Mouse (Mus musculus): Measurements from ENCODE around the gene Grm1. TPM values are rescaled to one million over a fixed set of nuclear protein-coding genes. Genes with fewer than 3 reads are reported as not detected.

The Grm1 gene
- polyA plus RNA-seq, 1 experiment from 2014 or later, result 0.06 TPM

DNA sequence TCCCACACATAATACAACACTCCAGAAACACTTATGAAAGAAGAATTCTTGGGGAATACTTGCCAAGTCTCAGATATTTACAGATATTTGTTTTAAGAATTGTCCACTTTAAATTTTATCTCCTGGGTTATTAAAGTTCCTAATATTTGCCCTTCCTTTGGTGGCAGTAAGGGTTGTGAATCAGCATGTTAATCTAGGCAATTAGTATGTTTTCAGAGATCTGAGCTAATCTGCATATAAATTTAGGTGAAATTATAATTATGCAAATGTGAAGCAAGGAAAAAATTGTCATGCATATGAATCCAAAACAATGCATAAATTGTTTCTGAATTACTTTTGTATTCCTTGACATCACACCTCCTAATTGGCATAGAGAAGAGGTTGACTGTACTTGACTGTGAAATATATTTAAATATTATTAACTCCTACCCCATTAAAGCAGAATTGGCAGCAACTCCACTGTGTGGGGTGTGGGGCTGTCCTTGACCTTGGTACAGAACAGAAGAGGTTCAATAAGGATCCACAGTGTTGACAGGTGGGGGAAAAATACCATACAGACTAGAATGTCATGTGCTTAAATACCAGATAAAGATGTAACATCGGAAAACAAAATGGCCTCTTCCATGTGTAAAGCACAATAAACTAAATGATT is 37.6 kb downstream of the Grm1 start:
- no peaks in the 10 kb centered on the region for H3K4me1 ChIP-seq
- H3K4me2 ChIP-seq, result no peak overlapping the region
- H3K36me3 ChIP-seq, result no peaks in the 10 kb centered on the region
- H3K27ac ChIP-seq, result no peak overlapping the region
- no peak for ATAC-seq (replicated peaks; ENCODE audit: low FRiP score)
- 84% methylated on average over 1 of the region's 1 CpGs for WGBS
- H3K9me3 ChIP-seq (replicated peaks), result no peaks in the 10 kb centered on the region
- no peak overlapping the region for H3K9ac ChIP-seq
- H3K27me3 ChIP-seq, result no peaks in the 10 kb centered on the region
- H3K4me3 ChIP-seq (replicated peaks), result no peak overlapping the region

DNA sequence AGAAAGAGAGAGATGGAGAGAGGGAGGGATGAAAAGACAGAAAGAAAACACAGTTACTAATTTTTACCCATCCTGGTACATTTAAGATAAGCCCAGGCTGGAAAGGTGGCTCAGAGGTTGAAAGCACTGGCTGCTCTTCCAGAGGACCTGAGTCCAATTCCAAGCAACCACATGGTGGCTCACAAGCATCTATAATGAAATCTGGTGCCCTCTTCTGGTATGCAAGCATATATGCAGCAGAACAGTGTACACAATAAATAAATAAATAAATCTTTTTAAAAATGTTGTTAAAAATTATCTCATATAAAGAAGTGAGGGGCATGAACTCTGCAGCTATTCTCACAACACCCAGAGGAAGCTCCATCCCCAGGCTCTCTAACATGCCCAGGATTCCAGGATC is 42.8 kb downstream of the Grm1 start:
- H3K27me3 ChIP-seq, result no peaks in the 10 kb centered on the region
- no peak overlapping the region for H3K27ac ChIP-seq
- no peaks in the 10 kb centered on the region for H3K9me3 ChIP-seq (replicated peaks)
- no peak for ATAC-seq (replicated peaks; ENCODE audit: low FRiP score)
- no peak overlapping the region for H3K4me3 ChIP-seq (replicated peaks)
- no peaks in the 10 kb centered on the region for H3K36me3 ChIP-seq
- H3K9ac ChIP-seq, result no peak overlapping the region
- H3K4me1 ChIP-seq, result no peaks in the 10 kb centered on the region
- H3K4me2 ChIP-seq, result no peak overlapping the region

GRCm38 (mm10) chr10:11032221-11032620 is 49.9 kb downstream of the Grm1 start:
- no peak overlapping the region for H3K4me3 ChIP-seq (replicated peaks)
- H3K27me3 ChIP-seq, result no peaks in the 10 kb centered on the region
- ATAC-seq (replicated peaks; ENCODE audit: low FRiP score), result no peak
- H3K36me3 ChIP-seq, result no peaks in the 10 kb centered on the region
- no peak overlapping the region for H3K9ac ChIP-seq
- no peak overlapping the region for H3K4me2 ChIP-seq
- 45% methylated on average over 2 of the region's 2 CpGs for WGBS
- H3K27ac ChIP-seq, result no peak overlapping the region
- H3K9me3 ChIP-seq (replicated peaks), result no peaks in the 10 kb centered on the region
- no peaks in the 10 kb centered on the region for H3K4me1 ChIP-seq

GRCm38 (mm10) chr10:11025764-11026518 is 56.2 kb downstream of the Grm1 start:
- no peaks in the 10 kb centered on the region for H3K9me3 ChIP-seq (replicated peaks)
- H3K9ac ChIP-seq, result no peak overlapping the region
- 58% methylated on average over 6 of the region's 6 CpGs for WGBS
- H3K4me2 ChIP-seq, result no peak overlapping the region
- ATAC-seq (replicated peaks; ENCODE audit: low FRiP score), result no peak
- no peaks in the 10 kb centered on the region for H3K27me3 ChIP-seq
- H3K4me1 ChIP-seq, result no peaks in the 10 kb centered on the region
- no peaks in the 10 kb centered on the region for H3K36me3 ChIP-seq
- no peak overlapping the region for H3K4me3 ChIP-seq (replicated peaks)
- H3K27ac ChIP-seq, result no peak overlapping the region

DNA sequence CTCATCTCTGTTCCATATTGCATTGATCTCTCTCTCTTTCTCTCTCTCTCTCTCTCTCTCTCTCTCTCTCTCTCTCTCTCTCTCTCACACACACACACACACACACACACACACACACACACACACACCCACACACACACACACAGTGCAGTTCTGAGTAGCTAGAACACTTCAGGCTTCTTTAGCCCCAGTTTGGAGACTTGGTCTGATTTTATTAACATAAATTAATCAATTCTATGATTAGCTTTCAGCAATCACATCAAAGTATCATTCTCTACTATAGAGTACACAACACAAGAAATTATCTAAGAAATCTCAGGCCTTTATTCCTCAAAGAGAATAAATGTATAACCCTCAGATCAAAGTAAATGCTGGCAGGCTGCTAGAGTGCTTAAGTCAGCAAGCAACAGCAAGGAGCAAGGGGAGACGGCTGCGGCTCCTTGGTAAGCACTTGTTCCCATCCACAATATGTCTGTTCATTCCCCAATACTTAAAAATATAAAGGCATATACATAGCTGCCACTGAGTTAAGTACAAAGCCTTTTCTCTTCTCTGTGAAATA is 63.1 kb downstream of the Grm1 start:
- Histone ChIP-seq H3K27ac (no peak overlapping the region), H3K4me3 (replicated peaks) (no peak overlapping the region), H3K4me1 (no peaks in the 10 kb centered on the region), H3K27me3 (no peaks in the 10 kb centered on the region), H3K36me3 (no peaks in the 10 kb centered on the region), H3K9me3 (replicated peaks) (no peaks in the 10 kb centered on the region), H3K4me2 (no peak overlapping the region), H3K9ac (no peak overlapping the region)
- WGBS, result 84% methylated on average over 2 of the region's 2 CpGs
- ATAC-seq (replicated peaks; ENCODE audit: low FRiP score), result no peak

GRCm38 (mm10) chr10:11013653-11014052 is 68.5 kb downstream of the Grm1 start:
- no peak overlapping the region for H3K4me2 ChIP-seq
- 66% methylated on average over 3 of the region's 3 CpGs for WGBS
- no peaks in the 10 kb centered on the region for H3K27me3 ChIP-seq
- no peaks in the 10 kb centered on the region for H3K36me3 ChIP-seq
- H3K9ac ChIP-seq, result no peak overlapping the region
- no peak for ATAC-seq (replicated peaks; ENCODE audit: low FRiP score)
- no peaks in the 10 kb centered on the region for H3K4me1 ChIP-seq
- no peaks in the 10 kb centered on the region for H3K9me3 ChIP-seq (replicated peaks)
- no peak overlapping the region for H3K27ac ChIP-seq
- no peak overlapping the region for H3K4me3 ChIP-seq (replicated peaks)

DNA sequence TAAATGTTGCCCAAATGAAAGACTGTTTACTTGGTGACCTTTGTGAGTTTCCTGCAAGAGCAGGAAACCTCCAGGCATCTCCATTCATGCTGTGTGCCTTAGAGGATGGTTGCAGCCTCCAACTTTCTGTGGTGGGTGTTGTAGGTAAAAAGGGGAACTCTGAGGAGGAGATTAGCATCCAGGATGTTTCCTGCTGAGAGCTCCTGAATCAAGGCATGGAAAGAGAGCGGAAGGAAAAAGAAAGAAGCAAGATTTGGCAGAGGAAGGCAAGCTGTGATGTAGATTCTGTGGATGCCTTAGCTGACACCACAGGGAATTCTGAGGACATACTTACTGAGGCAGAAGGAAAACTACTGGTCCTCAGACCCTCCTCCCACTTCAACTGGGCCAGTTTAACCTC is 85.4 kb downstream of the Grm1 start:
- no peaks in the 10 kb centered on the region for H3K4me1 ChIP-seq
- H3K4me2 ChIP-seq, result no peak overlapping the region
- H3K4me3 ChIP-seq (replicated peaks), result no peak overlapping the region
- no peak overlapping the region for H3K27ac ChIP-seq
- H3K9ac ChIP-seq, result no peak overlapping the region
- WGBS, result 63% methylated on average over 1 of the region's 1 CpGs
- no peaks in the 10 kb centered on the region for H3K27me3 ChIP-seq
- H3K9me3 ChIP-seq (replicated peaks), result no peaks in the 10 kb centered on the region
- no peaks in the 10 kb centered on the region for H3K36me3 ChIP-seq
- no peak for ATAC-seq (replicated peaks; ENCODE audit: low FRiP score)

DNA sequence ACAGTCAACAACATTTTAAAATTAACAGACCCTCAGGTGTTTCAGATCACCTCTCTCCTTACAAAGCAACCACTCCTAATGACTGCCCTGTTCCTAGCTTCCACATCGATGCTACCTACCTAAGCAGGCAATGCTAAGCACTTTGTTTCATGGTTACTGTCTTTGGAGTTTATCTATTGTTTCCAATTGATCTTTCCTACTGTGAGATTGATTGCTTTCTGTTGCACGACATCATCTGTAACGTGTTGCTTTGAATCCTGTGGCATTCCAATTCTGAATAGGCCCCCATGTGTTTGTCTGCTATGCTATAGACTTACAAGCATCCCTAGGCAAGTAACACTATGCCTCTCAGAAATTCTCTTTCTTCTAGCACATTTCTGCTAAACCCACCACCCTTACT is 90.4 kb downstream of the Grm1 start:
- Histone ChIP-seq H3K36me3 (no peaks in the 10 kb centered on the region), H3K9ac (no peak overlapping the region), H3K27ac (no peak overlapping the region), H3K4me1 (no peaks in the 10 kb centered on the region), H3K4me3 (replicated peaks) (no peak overlapping the region), H3K4me2 (no peak overlapping the region), H3K9me3 (replicated peaks) (no peaks in the 10 kb centered on the region), H3K27me3 (no peaks in the 10 kb centered on the region)
- ATAC-seq (replicated peaks; ENCODE audit: low FRiP score), result no peak
- WGBS, result 82% methylated on average over 3 of the region's 3 CpGs

DNA sequence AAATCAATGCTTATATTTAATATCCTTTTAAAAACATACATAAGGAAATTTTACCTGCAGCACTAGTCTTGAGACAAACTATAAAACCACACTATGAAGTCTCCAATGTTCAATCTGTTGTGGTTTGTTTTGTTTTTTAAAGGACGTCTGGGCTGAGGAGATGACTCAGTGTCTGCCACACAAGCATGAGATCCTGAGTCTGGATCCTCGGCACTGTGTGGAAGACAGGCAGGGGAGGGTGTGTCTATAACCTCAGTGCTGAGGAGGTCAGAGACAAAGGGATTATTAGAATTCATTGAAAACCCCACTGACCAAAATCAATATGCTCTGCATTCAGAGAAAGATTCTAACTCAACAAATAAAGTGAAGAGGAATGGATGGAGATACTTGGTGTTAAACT is 110.8 kb downstream of the Grm1 start:
- WGBS, result 51% methylated on average over 2 of the region's 2 CpGs
- no peaks in the 10 kb centered on the region for H3K4me1 ChIP-seq
- H3K4me3 ChIP-seq (replicated peaks), result no peak overlapping the region
- H3K27me3 ChIP-seq, result no peaks in the 10 kb centered on the region
- H3K36me3 ChIP-seq, result no peaks in the 10 kb centered on the region
- H3K27ac ChIP-seq, result no peak overlapping the region
- no peaks in the 10 kb centered on the region for H3K9me3 ChIP-seq (replicated peaks)
- H3K9ac ChIP-seq, result no peak overlapping the region
- no peak for ATAC-seq (replicated peaks; ENCODE audit: low FRiP score)
- H3K4me2 ChIP-seq, result no peak overlapping the region

DNA sequence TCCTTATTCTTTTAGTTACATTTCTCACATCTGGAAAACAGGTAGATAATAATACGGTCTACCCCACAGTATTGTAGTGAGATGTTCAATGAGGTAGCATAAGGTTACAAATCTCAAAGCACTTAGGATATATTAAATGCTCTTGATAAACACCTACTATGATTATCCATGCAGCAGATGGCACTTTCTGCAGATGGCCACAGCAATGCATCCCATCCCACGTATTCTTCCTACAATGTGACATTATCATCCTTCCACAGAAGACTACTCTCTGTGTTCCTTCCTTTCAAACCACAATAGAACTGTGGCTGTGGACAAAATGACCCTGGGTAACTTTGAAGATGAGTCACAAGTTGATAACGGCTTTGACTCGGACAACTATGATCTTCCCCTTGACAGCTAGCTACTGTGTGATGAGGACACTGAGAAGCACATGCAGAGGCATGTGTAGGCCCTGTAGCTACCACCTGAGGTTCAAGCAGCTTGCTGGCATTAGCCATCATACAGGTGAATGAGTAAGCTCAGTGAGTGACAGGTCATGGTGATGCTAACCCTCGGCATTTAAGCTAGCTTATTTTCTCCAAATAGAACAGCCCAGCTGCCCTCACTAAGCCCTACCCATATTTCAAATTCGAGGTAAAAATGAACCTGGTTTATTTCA is 117.5 kb downstream of the Grm1 start:
- Histone ChIP-seq H3K4me2 (no peak overlapping the region), H3K27ac (no peak overlapping the region), H3K9ac (no peak overlapping the region), H3K27me3 (no peaks in the 10 kb centered on the region), H3K4me1 (no peaks in the 10 kb centered on the region), H3K4me3 (replicated peaks) (no peak overlapping the region), H3K9me3 (replicated peaks) (no peaks in the 10 kb centered on the region), H3K36me3 (no peaks in the 10 kb centered on the region)
- 81% methylated on average over 6 of the region's 6 CpGs for WGBS
- no peak for ATAC-seq (replicated peaks; ENCODE audit: low FRiP score)

DNA sequence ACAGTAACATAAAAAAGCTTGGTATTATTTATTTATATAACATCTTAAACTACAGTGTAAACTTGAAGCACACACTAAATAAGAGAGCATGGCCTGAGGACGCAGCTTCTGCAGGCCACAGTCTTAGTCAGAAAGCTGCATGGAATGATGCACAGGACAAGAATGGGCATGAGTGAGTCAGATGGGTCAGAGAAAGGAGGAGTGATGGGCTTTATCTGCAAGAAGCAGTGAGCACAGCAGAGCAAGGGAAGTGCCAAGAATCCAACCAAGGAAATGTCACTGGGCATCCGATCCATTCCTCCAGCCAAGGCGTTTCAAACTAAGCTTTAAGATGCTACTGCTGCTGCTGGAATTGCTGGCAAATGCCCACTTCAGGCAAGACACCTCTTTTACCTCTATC is 131.6 kb downstream of the Grm1 start:
- Histone ChIP-seq H3K4me3 (replicated peaks) (no peak overlapping the region), H3K36me3 (no peaks in the 10 kb centered on the region), H3K4me1 (no peaks in the 10 kb centered on the region), H3K9me3 (replicated peaks) (no peaks in the 10 kb centered on the region), H3K9ac (no peak overlapping the region), H3K27me3 (no peaks in the 10 kb centered on the region), H3K27ac (no peak overlapping the region), H3K4me2 (no peak overlapping the region)
- no peak for ATAC-seq (replicated peaks; ENCODE audit: low FRiP score)
- WGBS, result 90% methylated on average over 3 of the region's 3 CpGs

DNA sequence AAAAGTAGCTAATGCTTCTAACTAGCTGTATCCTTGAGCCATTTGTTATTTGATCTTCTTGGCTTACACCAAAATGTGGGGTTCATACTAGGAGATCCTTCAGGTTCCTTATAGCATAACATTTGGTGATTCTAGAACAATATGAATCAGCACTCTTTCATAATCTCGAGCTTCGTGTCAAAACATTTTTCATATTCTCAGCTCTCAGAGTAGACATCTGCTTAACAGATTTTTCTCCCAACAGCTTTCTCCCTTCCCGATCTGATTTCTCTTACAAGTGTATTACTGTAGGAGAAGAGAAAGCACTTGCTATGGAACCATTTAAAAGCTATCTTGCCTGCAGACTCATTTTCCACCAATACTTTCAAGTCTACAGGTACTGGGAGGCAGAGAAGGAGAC is 133.0 kb downstream of the Grm1 start:
- Histone ChIP-seq H3K4me1 (no peaks in the 10 kb centered on the region), H3K4me2 (no peak overlapping the region), H3K9ac (no peak overlapping the region), H3K27ac (no peak overlapping the region), H3K9me3 (replicated peaks) (no peaks in the 10 kb centered on the region), H3K4me3 (replicated peaks) (no peak overlapping the region), H3K36me3 (no peaks in the 10 kb centered on the region), H3K27me3 (no peaks in the 10 kb centered on the region)
- no peak for ATAC-seq (replicated peaks; ENCODE audit: low FRiP score)
- WGBS, result 87% methylated on average over 3 of the region's 3 CpGs
